Mouse (Mus musculus) testis, adult 2 months (tissue): ENCODE results near the gene Col23a1.

Experiments
- CTCF ChIP-seq: fragments of 200-500 bp; IDR thresholded peaks from 2 replicates; pipeline ENCODE4 v1.5.1; 2012; ENCODE audit warnings: low read depth, mild to moderate bottlenecking, inconsistent platforms, low read length, moderate library complexity; ENCODE audit not compliant: control insufficient read depth, insufficient read depth, insufficient replicate concordance
- POLR2A ChIP-seq: fragments of 200-500 bp; IDR thresholded peaks from 2 replicates; pipeline ENCODE4 v1.6.1; 2012; ENCODE audit warnings: low read depth, mild to moderate bottlenecking, inconsistent platforms, low read length, moderate library complexity; ENCODE audit not compliant: control insufficient read depth

DNA sequence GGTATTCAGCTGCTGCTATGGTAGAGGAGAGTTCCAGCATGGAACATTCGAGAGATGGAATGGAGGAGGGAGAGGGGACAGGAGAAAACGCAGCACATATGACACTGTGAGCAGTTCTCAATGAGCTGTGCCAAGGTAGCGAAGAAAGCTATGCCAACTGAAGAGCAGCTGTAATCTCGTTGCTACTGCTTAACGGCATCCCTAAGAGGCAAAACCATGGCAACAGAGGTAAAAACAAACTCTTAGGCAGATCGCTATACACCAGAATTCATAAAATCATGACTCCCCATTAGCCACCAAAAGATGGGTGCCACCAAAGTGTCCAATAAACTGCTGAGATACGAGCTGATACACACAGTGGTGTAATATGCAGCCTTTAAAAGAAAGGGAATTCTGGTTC lies 160.2 kb downstream of the Col23a1 start:
- no peak for TF ChIP-seq CTCF
- TF ChIP-seq POLR2A = no peak
